Mouse (Mus musculus) kidney, embryonic 15.5 days (tissue): ENCODE measurements at regions not wholly inside any gene's neighbourhood (a gene's known extent, or its start where the extent isn't known, plus 50 kb on each side); places are given as distances from the start of the nearest gene placed in this dataset.
A peak's percentile ranks its signal among the peaks of the same experiment; 100 is the strongest.

ENCODE experiments used
- ATAC-seq: fragments of 200-750 bp; cut with Nextera tagmentation; replicated peaks from 2 replicates; pipeline ENCODE4 v1.8.0; 2017; ENCODE audit warnings: moderate TSS enrichment; ENCODE audit not compliant: low FRiP score
- H3K27ac ChIP-seq: fragments of 300-500 bp; sonication (generic); 2 replicates; pipeline ENCODE4 v1.5.1; 2015; ENCODE audit warnings: mild to moderate bottlenecking, inconsistent platforms
- H3K27me3 ChIP-seq: fragments of 300-500 bp; sonication (generic); 2 replicates; pipeline ENCODE4 v1.6.1; 2015; ENCODE audit warnings: inconsistent platforms
- H3K36me3 ChIP-seq: fragments of 300-500 bp; sonication (generic); 2 replicates; pipeline ENCODE4 v1.6.1; 2015; ENCODE audit warnings: inconsistent platforms
- H3K4me1 ChIP-seq: fragments of 300-500 bp; sonication (generic); 2 replicates; pipeline ENCODE4 v1.6.1; 2015; ENCODE audit warnings: inconsistent platforms
- H3K4me2 ChIP-seq: fragments of 300-500 bp; sonication (generic); 2 replicates; pipeline ENCODE4 v1.6.1; 2015; ENCODE audit warnings: moderate library complexity, mild to moderate bottlenecking, inconsistent platforms
- H3K4me3 ChIP-seq: fragments of 300-500 bp; sonication (generic); replicated peaks from 2 replicates; pipeline ENCODE4 v1.5.1; 2015; ENCODE audit warnings: mild to moderate bottlenecking, inconsistent platforms
- H3K9ac ChIP-seq: fragments of 300-500 bp; sonication (generic); 2 replicates; pipeline ENCODE4 v1.6.1; 2015; ENCODE audit warnings: mild to moderate bottlenecking, inconsistent platforms
- H3K9me3 ChIP-seq: fragments of 300-500 bp; sonication (generic); replicated peaks from 2 replicates; pipeline ENCODE4 v1.6.1; 2016; ENCODE audit warnings: inconsistent platforms
- WGBS: fragments of 180-500 bp; shearing (Covaris S2); methylation state at CpG from one replicate; pipeline ENCODE4 v1.1.7; 2015; ENCODE audit warnings: mixed read lengths; 5-methylcytosine and 5-hydroxymethylcytosine counted together

GRCm38 (mm10) chr1:128914811-128915210 is 322.7 kb upstream of the Cxcr4 start:
- Histone ChIP-seq H3K4me3 (no peak overlapping the region), H3K4me1 (no peaks in the 10 kb centered on the region), H3K27me3 (no peaks in the 10 kb centered on the region), H3K9me3 (no peaks in the 10 kb centered on the region), H3K36me3 (no peaks in the 10 kb centered on the region), H3K27ac (no peak overlapping the region), H3K4me2 (no peak overlapping the region), H3K9ac (no peak overlapping the region)
- WGBS = 72% methylated on average over 1 of the region's 1 CpGs
- ATAC-seq = no peak

- no peak for ATAC-seq
- Histone ChIP-seq H3K4me2 (no peak overlapping the region), H3K9ac (no peak overlapping the region), H3K36me3 (no peaks in the 10 kb centered on the region), H3K27ac (no peak overlapping the region), H3K9me3 (no peaks in the 10 kb centered on the region), H3K4me3 (no peak overlapping the region), H3K4me1 (no peaks in the 10 kb centered on the region), H3K27me3 (no peaks in the 10 kb centered on the region)
Observed at GRCm38 (mm10) chr1:128912532-128912931, 320.4 kb upstream of the Cxcr4 start.

GRCm38 (mm10) chr1:128907566-128907965 is 315.5 kb upstream of the Cxcr4 start:
- Histone ChIP-seq H3K4me3 (no peak overlapping the region), H3K4me1 (no peaks in the 10 kb centered on the region), H3K4me2 (no peak overlapping the region), H3K9me3 (no peaks in the 10 kb centered on the region), H3K27ac (no peak overlapping the region), H3K9ac (no peak overlapping the region), H3K36me3 (no peaks in the 10 kb centered on the region), H3K27me3 (no peaks in the 10 kb centered on the region)
- 71% methylated on average over 2 of the region's 2 CpGs for WGBS
- no peak for ATAC-seq

GRCm38 (mm10) chr1:128898025-128898424 is 305.9 kb upstream of the Cxcr4 start:
- Histone ChIP-seq H3K27me3 (no peaks in the 10 kb centered on the region), H3K4me3 (no peak overlapping the region), H3K9me3 (no peaks in the 10 kb centered on the region), H3K9ac (no peak overlapping the region), H3K4me2 (no peak overlapping the region), H3K27ac (no peak overlapping the region), H3K4me1 (no peaks in the 10 kb centered on the region), H3K36me3 (no peaks in the 10 kb centered on the region)
- WGBS = 85% methylated on average over 8 of the region's 8 CpGs
- no peak for ATAC-seq

- no peak overlapping the region for H3K27ac ChIP-seq
- H3K4me2 ChIP-seq = no peak overlapping the region
- no peak overlapping the region for H3K9ac ChIP-seq
- H3K27me3 ChIP-seq = no peaks in the 10 kb centered on the region
- no peaks in the 10 kb centered on the region for H3K36me3 ChIP-seq
- no peaks in the 10 kb centered on the region for H3K9me3 ChIP-seq
- H3K4me1 ChIP-seq = no peaks in the 10 kb centered on the region
- WGBS = 81% methylated on average over 5 of the region's 5 CpGs
- no peak for ATAC-seq
- H3K4me3 ChIP-seq = no peak overlapping the region
Observed at GRCm38 (mm10) chr1:128894546-128894945, 302.5 kb upstream of the Cxcr4 start.

GRCm38 (mm10) chr1:128878291-128878690 is 286.2 kb upstream of the Cxcr4 start:
- no peak overlapping the region for H3K9ac ChIP-seq
- no peak for ATAC-seq
- no peak overlapping the region for H3K27ac ChIP-seq
- H3K4me1 ChIP-seq = no peaks in the 10 kb centered on the region
- H3K36me3 ChIP-seq = no peaks in the 10 kb centered on the region
- no peaks in the 10 kb centered on the region for H3K9me3 ChIP-seq
- H3K4me3 ChIP-seq = no peak overlapping the region
- H3K4me2 ChIP-seq = no peak overlapping the region
- no peaks in the 10 kb centered on the region for H3K27me3 ChIP-seq

- Histone ChIP-seq H3K4me2 (no peak overlapping the region), H3K9ac (no peak overlapping the region), H3K27me3 (no peaks in the 10 kb centered on the region), H3K9me3 (no peaks in the 10 kb centered on the region), H3K4me3 (no peak overlapping the region), H3K4me1 (no peaks in the 10 kb centered on the region), H3K27ac (no peak overlapping the region), H3K36me3 (no peaks in the 10 kb centered on the region)
- ATAC-seq = 0 out of 2 replicates have a peak, but pooled peaks have one; percentile 28
- 8% methylated on average over 8 of the region's 8 CpGs for WGBS
Observed at GRCm38 (mm10) chr1:128875289-128875688, 283.2 kb upstream of the Cxcr4 start.

- no peak overlapping the region for H3K27ac ChIP-seq
- H3K4me2 ChIP-seq = no peak overlapping the region
- no peaks in the 10 kb centered on the region for H3K27me3 ChIP-seq
- H3K9me3 ChIP-seq = no peaks in the 10 kb centered on the region
- 86% methylated on average over 11 of the region's 11 CpGs for WGBS
- no peaks in the 10 kb centered on the region for H3K36me3 ChIP-seq
- ATAC-seq = no peak
- no peak overlapping the region for H3K9ac ChIP-seq
- no peaks in the 10 kb centered on the region for H3K4me1 ChIP-seq
- H3K4me3 ChIP-seq = no peak overlapping the region
Observed at GRCm38 (mm10) chr1:128874190-128874589, 282.1 kb upstream of the Cxcr4 start.

- Histone ChIP-seq H3K4me1 (no peaks in the 10 kb centered on the region), H3K27me3 (no peaks in the 10 kb centered on the region), H3K4me3 (no peak overlapping the region), H3K36me3 (no peaks in the 10 kb centered on the region), H3K9me3 (no peaks in the 10 kb centered on the region), H3K4me2 (no peak overlapping the region), H3K27ac (no peak overlapping the region), H3K9ac (no peak overlapping the region)
- no peak for ATAC-seq
- 68% methylated on average over 3 of the region's 3 CpGs for WGBS
Observed at GRCm38 (mm10) chr1:128868761-128869160, 276.7 kb upstream of the Cxcr4 start.

- Histone ChIP-seq H3K36me3 (no peaks in the 10 kb centered on the region), H3K4me2 (no peak overlapping the region), H3K27ac (no peak overlapping the region), H3K9ac (no peak overlapping the region), H3K4me3 (no peak overlapping the region), H3K9me3 (no peaks in the 10 kb centered on the region), H3K27me3 (no peaks in the 10 kb centered on the region), H3K4me1 (no peaks in the 10 kb centered on the region)
- no peak for ATAC-seq
- 31% methylated on average over 1 of the region's 1 CpGs for WGBS
Observed at GRCm38 (mm10) chr1:128860537-128860936, 268.4 kb upstream of the Cxcr4 start.

- Histone ChIP-seq H3K27me3 (no peaks in the 10 kb centered on the region), H3K36me3 (no peaks in the 10 kb centered on the region), H3K4me1 (no peaks in the 10 kb centered on the region), H3K9ac (no peak overlapping the region), H3K27ac (no peak overlapping the region), H3K4me2 (no peak overlapping the region), H3K4me3 (no peak overlapping the region), H3K9me3 (no peaks in the 10 kb centered on the region)
- 22% methylated on average over 7 of the region's 7 CpGs for WGBS
- no peak for ATAC-seq
Observed at GRCm38 (mm10) chr1:128860094-128860493, 268.0 kb upstream of the Cxcr4 start.

GRCm38 (mm10) chr1:128858661-128859060 is 266.6 kb upstream of the Cxcr4 start:
- no peak overlapping the region for H3K4me3 ChIP-seq
- no peaks in the 10 kb centered on the region for H3K27me3 ChIP-seq
- WGBS = 77% methylated on average over 2 of the region's 2 CpGs
- H3K9me3 ChIP-seq = no peaks in the 10 kb centered on the region
- no peak for ATAC-seq
- no peak overlapping the region for H3K4me2 ChIP-seq
- H3K36me3 ChIP-seq = no peaks in the 10 kb centered on the region
- no peak overlapping the region for H3K9ac ChIP-seq
- no peak overlapping the region for H3K27ac ChIP-seq
- no peaks in the 10 kb centered on the region for H3K4me1 ChIP-seq

GRCm38 (mm10) chr1:128856933-128857332 is 264.8 kb upstream of the Cxcr4 start:
- no peaks in the 10 kb centered on the region for H3K27me3 ChIP-seq
- H3K36me3 ChIP-seq = no peaks in the 10 kb centered on the region
- 71% methylated on average over 2 of the region's 2 CpGs for WGBS
- no peaks in the 10 kb centered on the region for H3K9me3 ChIP-seq
- no peak for ATAC-seq
- no peak overlapping the region for H3K9ac ChIP-seq
- H3K4me3 ChIP-seq = no peak overlapping the region
- H3K27ac ChIP-seq = no peak overlapping the region
- H3K4me1 ChIP-seq = no peaks in the 10 kb centered on the region
- H3K4me2 ChIP-seq = no peak overlapping the region
